Mouse (Mus musculus) inflammation-experienced regulatory T-cells (primary cell): Measurements from ENCODE around the gene Lbhd2. TPM values are rescaled to one million over a fixed set of nuclear protein-coding genes. Genes with fewer than 3 reads are reported as not detected.

Experiments used
- polyA plus RNA-seq, 2 experiments: library from polyadenylated mRNA; unstranded; fragments of 100-300 nt; shearing (Covaris generic); gene quantifications; one replicate each; pipeline ENCODE4 v1.2.1; 2017

The Lbhd2 gene
- not detected for polyA plus RNA-seq

GRCm38 (mm10) chr12:111406622-111407021 is at the start of gene Lbhd2:
Gene Lbhd2, plus strand, starts transcription at chr12:111406809.

GRCm38 (mm10) chr12:111377376-111377973 is 29.1 kb upstream of the Lbhd2 start, which contains the start of gene Cdc42bpb:
Gene Cdc42bpb, minus strand, starts transcription at chr12:111377718.

GRCm38 (mm10) chr12:111416921-111417779 is 10.5 kb downstream of the Lbhd2 start, which contains the start of gene Exoc3l4:
Gene Exoc3l4, plus strand, starts transcription at chr12:111417017.

GRCm38 (mm10) chr12:111442309-111443010 is 35.9 kb downstream of the Lbhd2 start, which contains the start of gene Tnfaip2:
Gene Tnfaip2, plus strand, starts transcription at chr12:111442469.

Other genes with a start within 250 kb of the Lbhd2 start
- gene Traf3, start 240.4 kb upstream of the Lbhd2 start, polyA plus RNA-seq, result 10 to 100 TPM; 31.8 to 37.5 TPM
- 1 to 10 TPM in 1 of 2 experiments, under 1 TPM in 1; 0.71 to 1.4 TPM for gene 4930595D18Rik, start 222.3 kb upstream of the Lbhd2 start, polyA plus RNA-seq
- gene Amn, start 135.7 kb upstream of the Lbhd2 start, polyA plus RNA-seq, result not detected
- 1 to 10 TPM in 1 of 2 experiments, under 1 TPM in 1; 0.80 to 1.4 TPM for gene Cdc42bpb, start 29.1 kb upstream of the Lbhd2 start, polyA plus RNA-seq
- gene Exoc3l4, start 10.2 kb downstream of the Lbhd2 start, polyA plus RNA-seq, result not detected
- gene Tnfaip2, start 35.7 kb downstream of the Lbhd2 start, polyA plus RNA-seq, result 1 to 10 TPM in 1 of 2 experiments, not detected in 1; 2.9 TPM
- not detected for gene Gm266, start 79.0 kb downstream of the Lbhd2 start, polyA plus RNA-seq
- 100 to 1,000 TPM; 554 to 714 TPM for gene Eif5, start 131.2 kb downstream of the Lbhd2 start, polyA plus RNA-seq
- 100 to 1,000 TPM; 103 to 130 TPM for gene Mark3, start 167.7 kb downstream of the Lbhd2 start, polyA plus RNA-seq